Mouse (Mus musculus): ENCODE results near the gene Naalad2.
"Not testable (repeated sequence)": the region's sequence is repeated elsewhere in the genome, so short reads cannot be mapped to it uniquely, and the experiment has no call there.

Naalad2 gene

GRCm38 (mm10) chr9:18402895-18403294, at the start of gene Naalad2:
Gene Naalad2 (minus strand): TSS chr9:18402995.
- not testable (repeated sequence) for DNase-seq (ENCODE audit: low spot score)

DNA sequence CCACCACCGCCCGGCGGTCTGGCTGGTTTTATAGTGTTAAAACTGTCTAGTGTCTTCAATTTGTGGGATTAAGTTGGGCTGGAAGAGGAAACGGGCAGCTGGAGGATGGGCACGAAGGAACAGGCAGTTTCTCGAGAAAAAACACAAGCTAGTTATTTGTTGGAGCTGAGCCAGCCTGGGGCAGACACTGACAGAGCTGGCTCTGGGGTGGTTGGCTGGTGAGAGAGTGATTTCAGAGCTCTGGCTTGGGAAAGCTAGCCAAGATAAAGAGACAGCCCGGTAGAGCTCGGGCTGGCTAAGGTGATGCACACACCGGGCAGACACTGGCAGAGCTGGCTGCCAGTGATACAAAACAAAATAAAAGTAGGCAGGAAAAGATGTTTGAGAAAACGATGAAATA, 28.9 kb upstream of the Naalad2 start:
- DNase-seq (ENCODE audit: low spot score): no peak

- no peak for DNase-seq (ENCODE audit: low spot score)
These were observed 27.6 kb upstream of the Naalad2 start, which contains the start of gene Mbd3l2 for GRCm38 (mm10) chr9:18430354-18430753. Gene Mbd3l2 (plus strand): TSS chr9:18430654.

GRCm38 (mm10) chr9:18412371-18412770, 9.6 kb upstream of the Naalad2 start:
- DNase-seq (ENCODE audit: low spot score): not testable (repeated sequence)

DNA sequence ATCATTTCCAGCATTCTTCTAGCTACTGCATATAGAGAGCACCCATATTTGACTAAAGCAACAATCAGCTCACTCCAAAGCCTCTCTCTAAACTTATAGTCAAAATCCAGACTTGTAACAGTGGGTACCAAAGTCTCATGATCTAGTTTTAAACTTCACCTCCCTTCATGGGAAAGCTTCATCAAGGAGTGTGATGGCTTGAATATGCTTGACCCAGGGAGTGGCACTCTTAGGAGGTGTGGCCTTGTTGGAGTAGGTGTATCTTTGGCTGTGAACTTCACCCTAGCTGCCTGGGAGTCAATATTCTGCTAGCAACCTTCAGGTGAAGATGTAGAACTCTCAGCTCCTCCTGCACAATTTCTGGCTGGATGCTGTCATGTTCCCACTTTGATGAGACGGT, 1.3 kb upstream of the Naalad2 start, which contains the start of gene Ubtfl1:
Ubtfl1 (plus strand) TSS at position 301 of the 400 bp plus-strand sequence.
- DNase-seq (ENCODE audit: low spot score): no peak

- no peak for DNase-seq (ENCODE audit: low spot score)
These were observed 3.2 kb downstream of the Naalad2 start for GRCm38 (mm10) chr9:18399629-18400028.

DNA sequence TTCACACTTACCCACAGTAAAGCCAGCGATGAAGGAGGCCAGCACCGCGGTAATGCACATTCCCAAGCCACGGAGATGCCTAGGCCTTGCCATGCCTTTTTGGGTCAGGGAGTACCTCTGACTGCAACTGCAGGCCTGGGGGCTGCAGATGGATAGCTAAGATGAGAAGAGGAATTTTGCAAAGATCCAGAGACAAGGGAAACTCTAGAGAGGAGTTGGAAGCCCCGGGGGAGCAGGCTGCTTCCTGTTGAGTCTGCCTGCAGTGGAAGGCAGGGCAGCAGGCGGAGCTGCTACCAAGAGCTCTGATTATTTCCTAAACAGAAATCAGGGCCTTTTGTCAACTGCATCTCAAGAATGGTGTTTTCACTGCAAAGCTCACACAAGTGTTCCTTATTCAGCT, 17.0 kb downstream of the Naalad2 start:
- DNase-seq (ENCODE audit: low spot score): no peak

DNA sequence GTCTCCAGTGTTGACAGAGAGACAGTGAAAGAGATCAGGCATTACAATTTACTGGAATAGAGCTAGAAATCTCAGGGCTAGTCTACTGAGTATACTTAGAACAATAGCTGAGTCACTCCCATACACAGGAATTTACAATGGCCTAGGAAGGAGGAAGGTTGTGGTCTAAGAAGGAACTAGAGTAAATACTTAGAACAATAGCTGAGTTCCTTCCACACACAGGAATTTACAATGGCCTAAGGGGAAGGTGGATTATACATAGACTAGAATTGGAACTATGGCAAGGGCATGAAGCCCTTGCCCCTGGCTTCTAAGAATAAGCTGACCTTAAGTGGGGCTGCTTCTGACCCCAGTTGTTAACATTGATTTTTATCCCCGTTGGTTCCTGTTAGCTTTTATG, 29.8 kb downstream of the Naalad2 start:
- DNase-seq (ENCODE audit: low spot score): not testable (repeated sequence)

DNA sequence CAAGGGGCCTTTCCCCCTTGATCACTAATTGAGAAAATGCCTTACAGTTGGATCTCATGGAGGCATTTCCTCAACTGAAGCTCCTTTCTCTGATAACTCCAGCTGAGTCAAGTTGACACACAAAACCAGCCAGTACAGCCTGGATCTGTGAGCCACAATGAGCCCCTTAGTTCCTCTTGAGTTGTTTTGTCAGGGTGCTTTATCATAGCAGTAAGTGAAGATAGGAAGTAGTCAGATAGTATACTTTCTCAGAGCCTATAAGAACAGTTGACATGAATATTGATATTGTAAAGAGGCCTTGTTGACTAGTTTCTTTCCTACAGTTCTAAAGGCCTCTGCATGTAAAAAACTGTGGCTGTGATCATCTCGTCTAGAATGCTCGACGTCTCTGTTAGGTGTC, 82.8 kb downstream of the Naalad2 start:
- DNase-seq (ENCODE audit: low spot score): no peak

DNA sequence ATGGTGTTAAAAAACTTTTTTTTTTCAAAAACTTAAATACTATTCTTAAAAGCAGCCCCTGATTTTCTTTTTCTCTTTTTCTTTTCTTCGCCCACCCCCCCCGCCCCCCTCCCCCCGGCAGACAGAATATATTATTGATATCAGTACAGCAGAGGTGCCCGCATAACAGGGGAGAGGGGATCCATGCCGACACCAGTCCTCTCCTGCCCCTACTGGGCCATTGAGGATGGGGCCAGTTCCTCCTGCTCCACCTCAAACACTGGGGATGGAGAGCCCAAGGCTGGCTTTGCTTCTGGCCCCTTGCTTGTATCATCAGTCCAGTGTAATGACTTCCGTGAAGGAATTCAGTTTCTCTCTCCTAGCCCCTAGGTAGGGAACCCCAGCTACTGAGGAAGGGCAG, 104.5 kb downstream of the Naalad2 start:
- no peak for DNase-seq (ENCODE audit: low spot score)

- no peak for DNase-seq (ENCODE audit: low spot score)
These were observed 109.6 kb downstream of the Naalad2 start for GRCm38 (mm10) chr9:18293026-18293781.

DNA sequence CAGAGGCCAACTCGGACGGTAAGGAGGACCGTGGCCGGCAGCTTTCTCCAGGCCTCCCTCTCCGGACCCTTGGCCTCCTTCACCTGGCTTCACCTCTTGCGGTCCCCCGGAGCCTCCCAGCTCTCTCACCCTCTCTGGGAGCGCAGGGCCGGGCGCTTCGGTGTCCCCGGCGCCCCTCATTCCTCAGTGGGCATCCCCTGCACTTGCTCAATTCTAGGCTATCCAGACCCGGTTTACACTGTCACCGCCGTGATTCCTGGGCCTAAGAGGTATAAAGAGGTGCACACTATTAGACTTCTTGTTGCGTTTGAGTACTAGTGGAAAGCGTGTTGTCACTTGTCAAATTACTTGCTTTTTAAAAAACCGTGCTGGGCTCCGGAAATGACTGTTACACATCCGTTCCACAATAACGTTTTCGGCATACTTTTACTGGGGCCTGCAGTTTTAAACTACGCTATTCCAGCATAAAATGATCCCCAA, 110.3 kb downstream of the Naalad2 start:
- DNase-seq (ENCODE audit: low spot score): no peak

DNA sequence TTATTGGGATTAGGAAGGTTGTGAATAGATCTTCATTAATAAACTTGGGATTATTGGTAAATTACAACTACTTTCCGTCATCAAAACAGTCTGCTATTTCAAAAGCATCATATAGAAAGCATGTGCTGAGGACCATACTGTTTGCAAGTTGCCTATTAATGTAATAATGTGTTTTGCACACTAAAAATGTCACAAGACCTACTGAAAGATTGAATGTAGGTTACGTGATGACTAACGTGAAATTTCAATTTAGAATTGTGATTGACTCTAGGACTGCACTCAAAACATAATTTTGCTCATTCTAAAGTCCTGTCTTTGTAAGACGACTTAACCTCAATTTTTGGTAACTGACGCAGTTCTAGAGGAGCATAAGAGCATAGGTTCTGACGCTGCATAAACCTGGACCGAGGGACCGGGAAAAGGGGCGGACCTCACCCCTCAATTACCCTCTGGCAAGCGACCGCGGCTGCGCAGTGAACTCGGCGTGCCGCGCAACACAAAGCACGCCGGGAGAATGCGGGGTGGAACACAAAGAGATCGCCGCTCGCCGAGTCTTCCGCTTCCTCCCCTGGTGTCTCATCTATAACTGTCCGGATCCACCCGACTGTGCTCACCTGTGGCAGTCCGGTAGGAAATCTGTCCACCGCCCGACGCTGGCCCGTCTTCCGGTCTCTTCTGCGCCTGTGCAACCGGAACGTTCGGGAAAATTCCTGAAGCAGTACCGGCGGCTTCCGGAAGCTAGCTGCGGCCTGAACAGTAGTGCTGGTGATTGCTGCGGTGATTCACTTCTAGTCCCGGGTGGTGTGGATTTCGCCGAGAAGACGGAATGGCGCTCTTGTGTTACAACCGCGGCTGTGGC, 111.0 kb downstream of the Naalad2 start, which contains the start of gene Chordc1:
Chordc1 (plus strand) TSS at position 555 of the 859 bp plus-strand sequence.
- DNase-seq (ENCODE audit: low spot score): peak; percentile 94

- DNase-seq (ENCODE audit: low spot score): not testable (repeated sequence)
These were observed 124.1 kb downstream of the Naalad2 start for GRCm38 (mm10) chr9:18278693-18279092.

DNA sequence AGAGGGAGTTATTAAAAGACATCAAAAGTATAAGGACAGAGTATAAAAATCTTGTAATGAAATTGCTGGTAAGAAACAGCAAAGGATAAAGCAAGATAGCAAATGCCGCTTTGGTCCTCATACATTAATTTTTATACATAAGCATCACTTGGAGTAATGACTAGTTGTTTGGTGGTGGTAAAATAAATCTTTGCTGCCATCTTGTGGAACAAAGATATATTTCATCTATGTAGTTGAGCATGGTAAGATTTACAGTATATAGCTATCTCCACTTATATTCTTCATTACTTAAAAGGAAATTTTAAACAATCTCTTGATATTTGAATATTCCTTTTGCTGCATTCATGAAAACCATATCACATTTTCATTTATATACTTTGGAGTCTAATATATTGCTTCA, 125.3 kb downstream of the Naalad2 start:
- DNase-seq (ENCODE audit: low spot score): no peak

- no peak for DNase-seq (ENCODE audit: low spot score)
These were observed 126.0 kb downstream of the Naalad2 start for GRCm38 (mm10) chr9:18276844-18277243.

DNA sequence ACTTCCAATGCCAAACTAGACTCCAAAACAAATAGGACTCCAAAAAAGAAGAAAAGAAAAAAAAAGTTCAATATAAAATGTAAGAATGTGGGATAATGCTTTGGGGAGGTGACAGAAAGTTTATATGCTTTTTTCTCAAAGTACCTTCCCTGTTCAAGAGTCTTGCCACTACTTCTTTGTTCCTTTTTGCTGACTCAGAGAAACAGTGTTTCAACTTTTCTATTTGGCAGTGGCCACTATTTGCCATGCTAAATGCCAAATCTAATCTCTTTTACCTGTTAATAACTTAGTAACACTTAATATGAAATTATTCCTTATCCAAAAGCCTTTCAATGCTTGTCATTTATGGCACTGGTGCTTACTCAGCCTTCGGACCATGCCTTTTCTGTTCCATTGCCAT, 126.9 kb downstream of the Naalad2 start:
- DNase-seq (ENCODE audit: low spot score): no peak
